In genomic region chr6:7181711-7182110, GRCm38 (mm10) we compare ENCODE assay signal across 28 mouse cellular contexts.
"Had no signal": no experiment of that assay in that cellular context is flagged by ENCODE, and none has a peak within 500 bp of the region (broad histone marks: within the 10 kb centered on the region; RNA-seq: fewer than 3 reads in every experiment).

No protein-coding gene starts in this region.

- H3K4me1 ChIP-seq: limb, embryonic 10.5 days; limb, embryonic 12.5 days; limb, embryonic 13.5 days; limb, embryonic 15.5 days; liver, embryonic 12.5 days; liver, embryonic 13.5 days; liver, embryonic 15.5 days; lung, embryonic 15.5 days; megakaryocyte, embryonic 14.5 days; midbrain, embryonic 10.5 days; midbrain, embryonic 12.5 days; midbrain, embryonic 13.5 days; midbrain, embryonic 15.5 days; neural tube, embryonic 12.5 days; neural tube, embryonic 13.5 days had no signal

- H3K27me3 ChIP-seq: limb, embryonic 12.5 days; limb, embryonic 13.5 days; limb, embryonic 15.5 days; liver, embryonic 12.5 days; liver, embryonic 13.5 days; liver, embryonic 15.5 days; lung, embryonic 15.5 days; megakaryocyte, embryonic 14.5 days; midbrain, embryonic 12.5 days; midbrain, embryonic 13.5 days; midbrain, embryonic 15.5 days; neural tube, embryonic 12.5 days; neural tube, embryonic 13.5 days had no signal

- DNase-seq: liver; liver, embryonic 13.5 days; liver, postnatal 0 days; lung, adult 18-20 months; lung, adult 2 months; lung, embryonic 14.5 days; lung, postnatal 10 days; lung, postnatal 14 days; lung, postnatal 36 days; lung, postnatal 4 days; midbrain, embryonic 14.5 days had no signal

- H3K27ac ChIP-seq: limb, embryonic 10.5 days; limb, embryonic 12.5 days; limb, embryonic 13.5 days; limb, embryonic 15.5 days; liver, embryonic 12.5 days; liver, embryonic 13.5 days; liver, embryonic 14.5 days; liver, embryonic 15.5 days; lung, embryonic 15.5 days; macrophage; midbrain, embryonic 10.5 days; midbrain, embryonic 12.5 days; midbrain, embryonic 13.5 days; midbrain, embryonic 15.5 days; neural tube, embryonic 12.5 days; neural tube, embryonic 13.5 days had no signal

- H3K4me3 ChIP-seq: limb, embryonic 10.5 days; limb, embryonic 12.5 days; limb, embryonic 13.5 days; limb, embryonic 15.5 days; liver, embryonic 12.5 days; liver, embryonic 13.5 days; liver, embryonic 15.5 days; lung, embryonic 15.5 days; megakaryocyte, embryonic 14.5 days; midbrain, embryonic 10.5 days; midbrain, embryonic 12.5 days; midbrain, embryonic 13.5 days; midbrain, embryonic 15.5 days; myocyte; neural tube, embryonic 12.5 days; neural tube, embryonic 13.5 days had no signal
